Mouse (Mus musculus) B cell, adult 2 months (primary cell): ENCODE measurements around the gene Rragd.
"Not testable (repeated sequence)": the region's sequence is repeated elsewhere in the genome, so short reads cannot be mapped to it uniquely, and the experiment has no call there.

Experiments used
- DNase-seq, 2 experiments: peaks; one replicate each; pipeline ENCODE4 v3.0.0; 2022

Rragd gene

GRCm38 (mm10) chr4:32982716-32983175, at the start of gene Rragd:
Rragd (plus strand) TSS chr4:32983037.
- DNase-seq, result peak in 1 of 2 experiments; percentile 47

DNA sequence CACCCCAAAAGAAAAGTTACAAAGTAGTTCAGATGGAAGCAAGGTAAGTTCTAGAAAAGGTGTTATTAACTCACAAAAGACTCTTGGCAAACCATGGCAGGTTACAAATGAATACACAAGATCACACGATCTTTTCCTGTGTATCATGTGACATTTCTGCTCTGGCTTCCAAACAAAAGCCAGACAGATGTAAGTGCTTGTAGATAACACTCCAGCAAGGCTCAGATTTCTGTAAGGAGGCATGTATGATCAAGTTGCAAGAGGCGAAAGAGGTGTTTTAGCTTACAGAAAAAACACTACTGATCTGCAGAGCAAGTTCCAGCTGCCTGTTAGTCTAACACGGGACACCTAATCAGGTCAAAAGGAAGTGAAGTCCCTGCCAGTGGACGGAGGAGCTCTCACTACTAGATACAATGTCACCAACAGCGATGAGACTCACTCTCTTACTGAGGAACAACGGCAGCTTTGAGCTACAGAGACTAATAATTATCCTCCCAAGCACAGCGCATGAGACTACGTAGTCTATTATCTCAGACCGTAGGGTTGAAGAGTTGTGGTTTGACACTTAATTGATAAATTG, 46.0 kb upstream of the Rragd start:
- no peak for DNase-seq

DNA sequence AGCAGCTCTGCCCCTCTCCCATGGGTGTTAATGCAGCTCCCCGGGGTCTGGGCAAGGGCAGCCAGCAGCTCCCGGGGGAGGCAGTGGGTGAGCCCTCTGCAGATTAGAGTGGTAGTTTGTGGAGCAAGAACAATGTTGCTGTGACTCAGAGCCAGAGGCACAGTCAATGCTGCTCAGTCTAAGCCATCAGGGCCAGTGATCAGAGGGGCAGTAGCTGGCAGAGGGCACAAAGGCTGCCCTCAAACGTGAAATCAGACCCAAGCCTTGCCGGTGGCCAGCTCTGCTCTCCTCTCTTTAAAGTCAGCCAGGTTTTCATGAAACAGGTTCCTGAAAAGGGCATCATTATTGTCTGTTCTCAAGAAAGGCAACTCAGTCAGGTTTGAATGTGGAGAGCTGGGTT, 43.3 kb upstream of the Rragd start:
- no peak for DNase-seq

DNA sequence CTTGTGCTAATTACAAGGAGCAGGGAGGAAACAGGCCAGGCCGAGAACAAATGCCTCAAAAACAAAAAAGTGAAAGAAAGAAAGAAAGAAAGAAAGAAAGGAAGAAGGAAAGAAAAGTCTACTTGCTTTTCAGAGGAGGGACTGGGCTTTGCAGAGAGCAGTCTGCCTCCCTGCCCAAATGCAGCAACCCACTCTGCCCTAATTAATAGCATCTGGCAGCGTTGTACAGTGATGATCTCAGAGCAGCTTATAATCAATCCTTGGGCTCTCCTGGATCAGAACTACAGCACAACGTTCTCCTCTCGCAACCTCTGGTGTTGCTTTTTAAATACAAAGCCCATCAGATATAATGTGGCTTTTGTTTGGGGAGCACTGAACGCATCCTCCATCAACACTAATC, 42.9 kb upstream of the Rragd start:
- no peak for DNase-seq

DNA sequence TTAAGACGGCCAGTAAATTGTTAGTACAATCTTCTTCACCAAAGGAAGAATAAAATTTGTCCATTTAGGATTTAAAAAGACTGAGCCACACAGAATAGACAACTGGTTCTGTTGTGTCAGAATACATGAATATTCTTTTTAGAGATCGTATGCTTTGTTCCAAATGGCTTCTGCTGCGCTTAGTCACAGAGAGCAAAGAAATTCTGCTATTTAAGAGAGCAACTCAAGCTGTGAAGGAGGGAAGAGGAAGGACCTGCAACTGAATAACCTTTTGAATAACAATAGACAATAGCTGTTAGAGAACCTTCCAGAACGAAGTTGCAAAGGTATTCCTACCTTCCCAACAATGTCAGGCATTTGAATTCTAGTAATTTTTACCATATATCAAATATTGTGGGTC, 41.9 kb upstream of the Rragd start:
- DNase-seq, result no peak

DNA sequence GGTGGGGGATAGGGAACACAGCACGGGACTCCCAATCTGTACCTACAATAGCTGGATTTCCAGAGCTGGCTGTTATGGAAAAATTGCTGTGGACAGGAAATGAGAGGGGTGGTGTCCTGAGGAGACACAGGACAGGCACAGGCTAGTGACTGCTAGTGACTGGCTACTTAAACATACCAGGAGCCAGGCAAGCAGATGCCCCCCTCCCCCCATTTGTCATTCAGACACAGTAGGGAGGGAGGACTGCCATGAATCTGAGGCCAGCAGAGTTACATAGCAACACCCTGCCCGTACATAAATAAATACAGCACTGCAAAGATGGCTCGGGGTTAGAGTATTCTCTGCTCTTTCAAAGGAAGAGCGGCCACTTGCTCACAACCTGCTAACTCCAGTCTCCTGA, 35.2 kb upstream of the Rragd start:
- DNase-seq, result no peak

DNA sequence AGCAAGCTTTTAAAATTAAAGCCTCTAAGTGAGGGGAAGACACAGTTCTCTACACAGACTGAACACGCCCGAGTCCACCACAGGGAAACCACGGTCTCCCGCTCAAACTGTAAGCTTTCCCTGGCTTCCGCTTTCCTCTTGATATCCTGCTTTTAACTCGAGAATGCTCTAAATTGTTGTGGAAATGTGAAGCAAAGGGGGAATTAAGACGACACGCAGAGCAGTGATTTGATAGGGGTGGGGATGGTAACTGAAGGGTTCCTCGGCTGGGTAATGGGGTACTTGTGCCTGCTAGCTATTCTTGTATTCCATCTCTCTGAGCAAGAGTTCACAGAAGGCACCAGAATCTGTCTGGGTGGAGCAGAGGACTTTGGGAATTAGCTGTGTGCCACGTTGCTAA, 34.1 kb upstream of the Rragd start:
- DNase-seq, result no peak

GRCm38 (mm10) chr4:32950356-32951034, 32.3 kb upstream of the Rragd start, which contains the start of gene Ankrd6:
Ankrd6 (minus strand) TSS chr4:32950841.
- DNase-seq, result peak; percentile 80 to 82

GRCm38 (mm10) chr4:32951035-32951940, 31.5 kb upstream of the Rragd start:
- DNase-seq, result peak; percentile 13

GRCm38 (mm10) chr4:32952681-32953080, 30.2 kb upstream of the Rragd start:
- no peak for DNase-seq

DNA sequence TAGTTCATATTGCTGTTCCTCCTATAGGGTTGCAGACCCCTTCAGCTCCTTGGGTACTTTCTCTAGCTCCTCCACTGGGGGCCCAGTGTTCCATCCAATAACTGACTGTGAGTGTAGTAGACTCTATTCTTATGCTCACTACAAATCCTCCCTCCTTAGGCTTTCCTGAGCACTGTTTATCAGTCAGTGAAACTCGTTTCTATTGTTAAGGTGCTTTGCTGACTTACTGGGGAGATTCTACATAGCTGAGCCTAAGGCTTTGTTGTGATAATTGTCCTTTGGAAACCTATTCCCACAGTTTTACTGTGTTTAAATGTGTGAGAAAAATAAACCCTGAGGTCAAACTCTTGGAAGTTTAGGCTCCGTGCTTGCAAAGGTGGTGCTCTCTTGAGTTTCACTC, 26.4 kb upstream of the Rragd start:
- no peak for DNase-seq

GRCm38 (mm10) chr4:32961394-32961793, 21.4 kb upstream of the Rragd start:
- DNase-seq, result no peak

DNA sequence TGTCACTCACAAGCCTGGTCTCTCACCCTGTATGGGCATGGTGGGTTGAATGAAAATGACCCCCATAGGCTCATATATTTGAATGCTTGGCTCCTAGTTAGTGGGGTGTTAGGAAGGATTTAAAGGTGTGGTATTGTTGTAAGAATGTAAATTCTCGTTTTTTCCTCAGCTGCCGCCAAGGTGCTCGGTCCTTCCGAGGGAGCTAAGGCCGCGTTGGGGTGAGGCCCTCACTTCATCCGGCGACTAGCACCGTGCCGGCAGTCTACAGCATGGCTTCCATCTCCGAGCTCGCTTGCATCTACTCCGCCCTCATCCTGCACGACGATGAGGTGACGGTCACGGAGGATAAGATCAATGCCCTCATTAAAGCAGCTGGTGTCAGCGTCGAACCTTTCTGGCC, 18.2 kb upstream of the Rragd start:
- not testable (repeated sequence) for DNase-seq

- DNase-seq, result no peak
These were observed 5.5 kb upstream of the Rragd start for GRCm38 (mm10) chr4:32977331-32977730.

GRCm38 (mm10) chr4:32980061-32980460, 2.8 kb upstream of the Rragd start:
- DNase-seq, result no peak

GRCm38 (mm10) chr4:32981617-32982016, 1.2 kb upstream of the Rragd start:
- DNase-seq, result peak; percentile 7 to 9

DNA sequence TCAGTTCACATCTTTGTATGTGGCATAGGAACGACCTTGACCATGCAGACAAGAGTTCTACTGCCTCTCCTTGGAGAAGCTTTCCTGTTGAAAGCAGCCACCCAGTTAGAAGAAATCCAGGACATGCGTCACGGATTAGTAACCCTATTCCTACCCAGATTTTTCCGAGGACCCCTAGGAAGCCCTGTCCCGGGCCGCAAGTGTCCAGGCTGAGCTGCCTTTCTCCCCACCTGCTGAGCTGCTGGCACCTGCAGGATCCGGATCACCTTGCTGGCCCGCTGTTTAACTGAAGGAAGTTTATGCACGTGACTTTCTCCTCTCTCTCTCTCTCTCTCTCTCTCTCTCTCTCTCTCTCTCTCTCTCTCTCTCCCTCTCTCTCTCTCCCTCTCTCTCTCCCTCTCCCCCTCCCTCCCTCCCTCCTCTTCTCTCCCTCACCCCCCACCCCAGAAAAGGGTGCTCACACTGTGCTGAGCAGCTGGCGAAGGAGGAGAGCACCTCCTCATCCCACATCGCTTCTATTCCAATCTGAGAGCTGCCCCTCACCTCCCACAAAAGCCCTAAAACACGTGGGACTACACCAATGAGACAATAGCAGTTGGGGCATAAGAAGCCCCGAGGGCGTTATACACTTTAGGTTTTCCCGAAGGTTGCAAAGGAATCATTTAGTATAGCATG, 659 bp upstream of the Rragd start:
- peak; percentile 13 to 14 for DNase-seq

DNA sequence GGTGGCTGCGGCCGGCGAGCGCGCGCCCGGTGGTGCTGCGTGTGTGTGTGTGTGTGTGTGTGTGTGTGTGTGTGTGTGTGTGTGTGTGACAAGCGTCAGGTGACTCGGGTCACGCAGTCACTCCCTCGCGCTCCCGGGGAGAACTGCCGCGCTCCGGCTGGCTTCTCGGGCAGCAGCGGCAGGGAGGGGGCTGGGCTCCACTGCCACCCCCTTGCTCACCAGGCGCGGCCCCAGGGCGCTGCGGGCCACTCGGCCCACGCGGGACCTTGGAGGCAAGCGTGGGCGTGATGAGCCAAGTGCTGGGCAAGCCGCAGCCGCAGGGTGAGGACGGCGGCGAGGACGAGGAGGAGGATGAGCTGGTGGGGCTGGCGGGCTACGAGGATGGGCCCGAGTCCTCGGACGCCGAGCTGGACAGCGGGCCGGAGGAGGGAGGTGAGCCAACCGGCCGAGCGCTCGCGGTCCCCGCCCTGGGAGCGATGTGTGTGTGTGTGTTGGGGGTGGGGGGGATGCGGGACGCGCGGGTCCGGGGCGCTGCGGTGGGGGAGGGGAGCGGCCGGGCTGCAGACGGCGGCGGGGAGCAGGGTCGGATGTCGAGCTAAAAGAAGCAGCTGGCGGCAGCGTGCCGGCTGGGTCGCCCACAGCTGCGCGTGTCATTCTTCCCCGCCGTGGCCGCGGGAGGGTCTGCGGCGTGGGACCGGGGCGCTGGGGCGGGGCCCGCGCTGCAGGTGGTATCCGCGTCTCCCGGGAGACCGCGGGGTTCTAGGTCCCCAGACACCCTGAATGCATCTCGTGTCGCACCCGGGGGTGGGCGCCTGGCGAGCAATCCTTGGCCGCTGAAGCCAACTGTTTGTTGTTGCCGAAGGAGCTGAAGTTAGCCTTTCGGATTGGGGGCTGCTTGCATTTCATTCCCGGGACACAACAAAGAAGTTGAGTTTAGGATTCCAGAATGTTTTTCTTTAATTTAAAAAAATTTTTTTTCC, 629 bp downstream of the Rragd start:
- peak; percentile 74 to 78 for DNase-seq

GRCm38 (mm10) chr4:32984242-32984641, 1.4 kb downstream of the Rragd start:
- no peak for DNase-seq

- peak in 1 of 2 experiments; percentile 16 for DNase-seq
These were observed 2.2 kb downstream of the Rragd start for GRCm38 (mm10) chr4:32984801-32985675.

- no peak for DNase-seq
These were observed 2.8 kb downstream of the Rragd start for GRCm38 (mm10) chr4:32985684-32986083.
